Mouse (Mus musculus) inflammation-experienced regulatory T-cells, adult 16 weeks (primary cell): ENCODE data around the gene Cdk5r2. TPM values are rescaled to one million over a fixed set of nuclear protein-coding genes. Genes with fewer than 3 reads are reported as not detected.

ENCODE experiments used
- polyA plus RNA-seq: library from polyadenylated mRNA; unstranded; fragments of 100-300 nt; shearing (Covaris generic); gene quantifications from one replicate; pipeline ENCODE4 v1.2.1, GENCODE M21; 2017

The Cdk5r2 gene
- not detected for polyA plus RNA-seq

GRCm38 (mm10) chr1:74854306-74855056 lies at the start of gene Cdk5r2:
Gene Cdk5r2 (plus strand): TSS chr1:74854934.

GRCm38 (mm10) chr1:74885369-74886042 lies 30.8 kb downstream of the Cdk5r2 start, which contains the start of gene Fev:
Gene Fev (minus strand): TSS chr1:74885419.

GRCm38 (mm10) chr1:74893134-74893855 lies 38.6 kb downstream of the Cdk5r2 start, which contains the start of gene Cryba2:
Gene Cryba2 (minus strand): TSS chr1:74893143.

Other genes starting within 250 kb of the Cdk5r2 start
- 48.4 TPM for gene Ttll4, start 193.2 kb upstream of the Cdk5r2 start, polyA plus RNA-seq
- 0.51 TPM for gene Cyp27a1, start 141.4 kb upstream of the Cdk5r2 start, polyA plus RNA-seq
- gene Prkag3, start 105.7 kb upstream of the Cdk5r2 start, polyA plus RNA-seq, result not detected
- not detected for gene Wnt6, start 83.0 kb upstream of the Cdk5r2 start, polyA plus RNA-seq
- 0.43 TPM for gene Wnt10a, start 63.4 kb upstream of the Cdk5r2 start, polyA plus RNA-seq
- not detected for gene Fev, start 30.5 kb downstream of the Cdk5r2 start, polyA plus RNA-seq
- not detected for gene Cryba2, start 38.2 kb downstream of the Cdk5r2 start, polyA plus RNA-seq
- gene Cfap65, start 80.7 kb downstream of the Cdk5r2 start, polyA plus RNA-seq, result not detected
- gene Ihh, start 96.7 kb downstream of the Cdk5r2 start, polyA plus RNA-seq, result 0.20 TPM